Mouse (Mus musculus) E14TG2a.4 (cell line): ENCODE results near the gene Dzip1.

Source experiments
- CTCF ChIP-seq: conservative IDR thresholded peaks from 2 replicates; pipeline ENCODE4 v1.5.1; 2014; ENCODE audit warnings: low read length
- POU5F1 ChIP-seq: IDR thresholded peaks from 2 replicates; pipeline ENCODE4 v1.6.1; 2014; ENCODE audit warnings: low read length, borderline replicate concordance

DNA sequence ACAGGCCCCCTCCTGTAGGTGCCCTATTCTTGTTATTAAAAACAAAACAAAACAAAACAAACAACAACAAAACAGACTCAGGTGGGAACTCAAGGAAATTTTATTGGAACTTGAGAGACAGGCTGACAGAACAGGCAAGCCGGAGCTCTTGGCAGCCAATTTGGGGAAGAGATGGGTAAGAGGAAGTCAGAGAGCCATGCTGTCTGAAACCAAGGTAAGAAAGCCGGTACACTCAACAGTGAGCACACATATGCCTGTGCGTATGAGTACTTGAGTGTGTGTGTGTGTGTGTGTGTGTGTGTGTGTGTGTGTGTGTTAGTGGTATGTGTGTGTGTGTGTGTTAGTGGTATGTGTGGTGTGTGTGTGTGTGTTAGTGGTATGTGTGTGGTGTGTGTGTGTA, 82.9 kb downstream of the Dzip1 start:
- TF ChIP-seq CTCF (no peak), POU5F1 (no peak)
